Mouse (Mus musculus): ENCODE results near the gene Vpreb1.
"Not testable (repeated sequence)": the region's sequence is repeated elsewhere in the genome, so short reads cannot be mapped to it uniquely, and the experiment has no call there.

The Vpreb1 gene

DNA sequence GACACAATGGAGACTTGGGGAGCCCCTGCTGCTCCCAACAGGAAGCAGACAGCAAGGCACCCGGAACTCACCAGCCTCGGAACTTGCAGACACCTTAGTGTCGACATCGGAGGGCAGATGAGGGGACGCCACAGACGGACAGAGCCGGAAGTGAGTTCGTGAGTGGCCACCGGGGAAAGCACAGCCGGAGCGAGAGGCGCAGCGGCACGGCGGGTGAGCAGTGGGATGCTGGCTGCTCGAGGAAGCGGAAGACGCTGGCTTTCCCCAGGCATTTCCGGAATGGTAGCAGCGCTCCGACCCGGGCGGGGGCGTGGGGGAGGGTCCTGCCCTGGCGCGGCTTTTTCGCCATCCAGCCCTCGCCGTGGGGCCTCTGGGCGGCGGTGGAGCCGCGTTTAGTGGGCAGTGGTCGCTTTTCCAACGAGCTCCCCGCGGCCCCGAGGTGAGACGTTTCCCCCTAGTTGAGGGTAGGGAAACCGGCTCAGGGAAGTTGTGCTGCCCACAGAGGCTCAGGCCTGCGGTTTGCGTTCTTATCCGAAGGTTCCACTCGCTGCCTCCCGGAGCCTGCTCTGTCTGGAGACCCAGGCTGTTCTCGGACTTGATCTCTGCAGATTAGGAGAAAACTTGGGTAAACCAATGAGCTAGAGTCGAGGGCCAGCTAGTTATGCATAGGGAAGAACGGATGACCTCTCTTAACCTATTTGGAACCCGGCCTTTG is at the start of gene Vpreb1, which contains the start of gene Top3b:
Gene Vpreb1 (minus strand): TSS at position 227 of the 715 bp plus-strand sequence.
Gene Top3b (plus strand): TSS at position 120 of the 715 bp plus-strand sequence.
- DNase-seq, result peak; percentile 85

DNA sequence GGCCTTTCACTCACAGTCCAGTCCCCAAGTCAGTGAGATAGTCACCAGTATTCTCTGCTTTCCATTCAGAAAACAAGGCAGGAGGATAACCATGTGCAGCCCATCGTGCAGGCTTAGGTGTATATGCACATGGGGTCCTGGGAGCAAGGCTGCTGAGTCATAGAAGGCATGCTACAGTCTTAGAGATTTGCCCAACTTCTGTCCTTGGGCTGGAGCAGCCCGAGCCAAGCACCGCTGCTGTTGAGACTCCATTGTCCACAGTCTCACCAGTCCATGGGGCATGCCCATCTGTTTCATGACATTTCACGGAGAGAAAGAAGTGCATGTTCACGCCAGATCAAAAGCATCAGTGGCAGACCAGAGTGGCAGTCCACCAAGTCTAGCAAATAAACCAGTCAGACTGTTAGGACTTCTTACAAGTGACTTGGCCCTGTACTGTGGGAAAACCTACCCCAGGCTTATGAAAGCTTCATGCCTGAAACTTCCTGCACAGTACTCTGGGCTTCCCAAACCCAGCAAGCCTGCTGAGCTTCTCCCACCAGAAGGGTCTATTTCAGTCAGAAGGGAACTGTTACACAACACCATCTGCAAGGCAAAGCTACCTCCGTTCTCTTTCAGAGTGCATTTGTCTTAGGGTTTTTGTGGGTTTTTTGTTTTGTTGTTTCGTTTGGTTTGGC is 47.9 kb upstream of the Vpreb1 start:
- no peak for DNase-seq

DNA sequence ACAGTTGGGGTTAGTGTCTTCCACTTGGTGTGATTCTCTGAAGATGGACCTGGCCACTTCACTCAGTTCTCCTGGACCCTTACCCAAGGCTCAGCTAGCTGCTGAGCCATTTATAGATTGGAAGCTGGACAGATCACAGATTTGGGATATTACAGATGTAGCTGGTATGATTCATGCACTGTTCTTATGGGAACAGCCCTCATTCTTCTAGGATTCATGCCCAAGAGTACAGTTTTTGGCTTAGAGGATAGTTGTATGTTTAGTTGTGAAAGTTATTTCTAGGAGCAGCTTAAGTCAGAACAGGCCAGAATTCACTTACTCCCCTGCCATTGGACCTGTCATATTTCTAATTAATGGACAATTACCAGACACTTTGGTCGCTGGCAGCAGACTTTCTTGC is 42.8 kb upstream of the Vpreb1 start:
- no peak for DNase-seq

DNA sequence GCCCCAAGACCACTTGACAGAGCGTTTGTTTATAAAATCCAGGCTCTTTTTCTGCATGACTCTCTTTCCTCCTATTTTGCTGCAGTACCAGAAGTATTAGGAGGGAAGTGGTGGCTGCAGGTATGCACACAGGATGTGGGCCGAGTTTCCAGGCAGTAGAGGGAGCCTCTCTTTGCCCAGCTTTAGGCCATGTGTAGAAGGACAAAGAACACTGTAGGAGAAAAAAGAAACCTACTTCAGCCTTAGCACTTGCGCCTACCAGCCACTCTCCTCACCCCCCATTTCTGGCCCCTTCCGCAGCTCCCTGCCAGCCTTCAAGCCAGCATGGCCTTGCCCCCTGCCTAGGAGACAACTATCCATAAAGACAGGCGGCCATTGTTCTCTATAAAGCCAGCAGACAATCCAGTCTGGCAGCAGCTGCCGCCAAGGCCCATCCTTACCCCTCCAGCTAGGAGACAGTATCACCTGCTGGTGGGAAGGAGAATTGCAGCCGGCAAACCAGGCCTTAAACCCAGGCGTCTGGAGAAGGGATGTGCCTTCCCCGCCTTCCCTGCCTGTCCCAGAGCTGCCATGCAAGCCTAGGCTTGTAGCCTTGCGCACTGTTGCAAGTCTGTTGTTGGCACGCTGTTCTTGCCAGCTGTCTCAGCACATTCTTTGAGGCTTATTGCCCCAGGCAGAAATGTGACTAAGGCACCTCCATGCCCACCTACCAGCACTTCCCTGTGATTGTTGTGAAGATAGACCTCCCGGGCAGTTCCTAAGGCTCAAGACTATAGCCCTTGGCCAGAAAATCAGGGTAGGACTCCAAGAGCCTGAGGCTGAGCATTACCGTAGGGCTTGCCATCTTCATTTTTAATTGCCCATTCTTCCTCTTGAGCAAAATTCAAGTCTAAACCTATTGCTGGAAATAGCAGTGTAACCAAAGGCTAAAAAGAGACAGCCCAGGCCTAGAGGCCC is 41.3 kb upstream of the Vpreb1 start:
- DNase-seq, result peak; percentile 48

DNA sequence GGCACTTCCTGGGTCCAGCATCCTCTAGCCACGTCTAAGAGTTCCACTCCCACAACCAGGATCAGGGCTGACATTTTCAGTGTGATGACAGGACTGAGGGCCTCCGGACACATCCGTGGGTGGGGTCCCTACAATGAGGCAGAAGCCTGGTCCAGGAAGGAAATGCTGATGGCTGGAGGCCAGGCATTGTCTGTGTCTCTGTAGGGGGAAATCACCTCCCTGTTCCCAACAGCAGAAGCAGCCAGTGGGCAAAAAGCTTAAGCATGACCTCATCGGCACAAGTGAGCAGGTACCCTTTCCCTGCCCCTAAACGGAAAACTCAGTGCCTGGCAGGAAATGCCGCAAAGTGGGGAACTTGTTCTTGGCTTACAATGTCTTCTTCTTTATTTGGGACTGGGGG is 37.2 kb upstream of the Vpreb1 start:
- no peak for DNase-seq

DNA sequence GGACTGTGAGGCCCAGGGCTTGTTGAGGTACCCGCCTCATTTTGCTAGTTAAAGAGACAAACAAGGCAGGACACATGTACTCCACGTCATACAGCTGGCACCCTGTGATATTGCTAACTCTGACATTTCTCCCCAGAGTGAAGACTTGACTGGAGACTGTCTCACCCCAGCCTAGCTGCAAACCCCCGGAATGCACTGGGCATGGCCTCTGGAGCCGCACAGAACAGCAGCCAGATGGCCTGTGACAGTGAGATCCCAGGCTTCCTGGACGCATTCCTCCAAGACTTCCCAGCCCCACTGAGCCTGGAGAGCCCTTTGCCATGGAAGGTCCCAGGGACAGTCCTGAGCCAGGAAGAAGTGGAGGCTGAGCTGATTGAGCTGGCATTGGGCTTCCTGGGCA is 32.5 kb upstream of the Vpreb1 start:
- no peak for DNase-seq

DNA sequence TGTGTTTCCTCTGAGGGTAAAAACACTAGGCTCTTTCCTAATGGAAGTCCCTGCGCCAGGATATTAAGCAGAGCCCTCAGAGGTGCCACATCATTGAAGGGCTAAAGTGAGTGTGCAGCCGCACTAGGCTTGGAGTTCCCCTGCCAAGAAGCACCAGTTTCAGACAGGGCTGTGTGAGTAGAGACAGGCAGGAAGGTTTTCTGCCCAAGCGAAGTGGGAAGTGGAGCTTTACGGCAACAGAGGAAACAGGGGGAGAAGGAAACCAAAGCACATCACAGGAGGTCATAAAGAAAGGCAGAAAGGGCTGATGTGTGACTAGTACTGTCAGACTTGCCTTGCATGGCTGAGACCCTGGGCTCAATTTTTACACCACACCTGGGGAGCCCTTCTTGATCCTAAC is 31.7 kb upstream of the Vpreb1 start:
- no peak for DNase-seq

DNA sequence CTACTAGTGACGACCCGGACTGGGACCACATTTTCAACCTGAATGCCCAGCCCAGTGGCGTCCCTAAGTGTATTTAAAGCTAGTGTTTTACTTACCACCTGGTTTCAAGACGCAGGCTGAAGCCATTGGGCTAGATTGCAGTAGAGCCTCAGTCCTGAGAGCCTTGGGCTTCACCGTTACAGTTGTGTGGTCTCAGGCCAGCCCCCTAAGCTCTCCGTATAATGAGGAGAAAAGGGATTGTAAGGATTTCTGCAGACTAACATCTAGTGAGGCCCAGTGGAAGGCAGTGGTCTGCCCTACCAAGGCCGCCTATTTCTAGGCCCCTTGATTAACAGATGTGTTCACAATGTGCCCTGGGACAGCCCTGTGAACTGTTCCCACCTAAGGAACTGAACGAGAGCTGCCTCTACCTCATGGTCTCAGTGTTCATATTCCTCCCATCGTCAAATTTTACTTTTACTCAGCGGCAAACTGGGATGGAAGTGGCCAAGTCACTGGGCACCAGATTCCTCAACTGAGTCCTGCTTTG is 26.5 kb upstream of the Vpreb1 start:
- DNase-seq, result no peak

DNA sequence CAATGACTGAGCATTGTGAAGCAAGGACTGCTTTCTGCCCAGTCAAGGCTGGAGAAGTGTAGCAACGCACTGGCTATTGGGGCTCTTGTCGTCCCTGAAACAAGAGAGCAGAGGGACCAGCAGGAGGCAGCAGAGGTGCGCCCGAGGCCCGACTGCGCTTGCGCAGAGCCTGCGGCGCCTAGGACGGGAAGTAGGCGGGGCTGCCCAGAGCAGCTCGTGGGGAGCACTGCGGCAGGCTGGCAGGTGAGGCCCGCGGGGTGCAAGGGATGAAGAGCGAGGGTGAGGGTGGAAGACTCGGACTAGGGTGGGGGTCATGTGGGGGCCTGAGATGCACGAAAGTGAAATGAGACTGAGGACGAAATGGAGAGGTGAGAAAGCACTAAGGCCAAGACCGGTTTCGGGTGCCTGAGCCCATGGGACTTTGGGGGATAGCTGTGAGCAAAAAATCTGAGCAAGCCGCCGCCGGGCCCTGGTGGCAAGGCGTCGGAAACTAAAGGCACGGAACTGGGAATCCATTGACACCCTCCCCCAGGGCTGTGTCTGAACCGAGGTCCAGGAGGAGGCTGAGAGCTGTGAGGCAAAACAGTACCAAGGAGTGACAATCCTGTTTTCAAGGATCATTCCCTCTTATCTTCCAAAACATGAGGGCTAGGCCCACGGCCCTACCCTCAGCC is 25.9 kb upstream of the Vpreb1 start, which contains the start of gene Ppm1f:
Gene Ppm1f (plus strand): TSS at position 88 of the 674 bp plus-strand sequence.
- DNase-seq, result peak; percentile 95

DNA sequence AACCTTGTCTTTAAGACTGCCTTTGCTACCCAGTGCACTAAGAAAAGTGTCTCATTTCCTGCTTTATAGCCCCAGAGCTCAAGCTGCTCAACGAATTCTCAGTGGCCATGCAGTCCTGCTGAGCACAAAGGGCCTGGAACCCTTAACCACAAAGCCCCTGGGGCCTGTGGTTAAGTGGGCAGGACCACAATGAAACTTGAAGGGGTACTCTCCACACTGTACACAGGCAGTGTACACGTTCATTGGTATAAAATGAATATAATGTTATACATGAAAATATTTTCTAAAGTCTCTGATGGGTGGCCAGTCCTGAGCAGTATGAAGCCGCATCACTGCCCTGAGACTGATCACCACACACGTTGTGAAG is 25.4 kb upstream of the Vpreb1 start:
- no peak for DNase-seq

DNA sequence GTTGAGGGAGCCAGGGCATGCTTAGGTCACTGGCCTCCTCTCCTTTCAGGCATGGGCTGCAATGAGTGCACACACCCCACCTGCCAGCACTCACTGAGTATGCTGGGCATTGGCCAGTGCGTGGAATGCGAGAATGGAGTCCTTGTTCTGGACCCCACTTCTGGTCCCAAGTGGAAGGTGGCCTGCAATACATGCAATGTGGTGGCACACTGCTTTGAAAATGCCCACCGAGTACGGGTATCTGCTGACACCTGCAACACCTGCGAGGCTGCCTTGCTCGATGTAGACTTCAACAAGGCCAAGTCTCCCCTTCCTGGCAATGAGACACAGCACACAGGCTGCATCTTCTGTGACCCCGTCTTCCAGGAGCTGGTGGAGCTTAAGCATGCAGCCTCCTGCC is 21.7 kb upstream of the Vpreb1 start:
- DNase-seq, result no peak

DNA sequence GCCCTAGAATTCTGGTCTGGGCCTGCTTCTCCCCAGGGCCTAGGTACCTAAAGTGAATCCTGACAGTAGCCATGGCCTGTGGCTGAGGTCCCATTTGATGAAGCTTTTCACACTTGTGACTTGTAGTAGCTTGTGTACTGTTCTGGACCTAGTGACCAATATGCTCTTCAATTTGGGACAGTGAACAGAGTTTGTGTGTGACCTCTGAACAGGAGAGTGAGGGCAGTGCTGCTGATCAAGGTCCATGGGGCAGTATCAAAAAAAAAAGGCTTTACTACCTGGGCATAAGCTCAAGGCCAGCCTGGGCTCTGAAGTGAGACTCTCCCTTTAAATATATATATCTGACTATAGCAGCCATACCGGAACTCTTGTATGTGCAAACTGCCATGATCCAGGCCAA is 17.7 kb upstream of the Vpreb1 start:
- no peak for DNase-seq

DNA sequence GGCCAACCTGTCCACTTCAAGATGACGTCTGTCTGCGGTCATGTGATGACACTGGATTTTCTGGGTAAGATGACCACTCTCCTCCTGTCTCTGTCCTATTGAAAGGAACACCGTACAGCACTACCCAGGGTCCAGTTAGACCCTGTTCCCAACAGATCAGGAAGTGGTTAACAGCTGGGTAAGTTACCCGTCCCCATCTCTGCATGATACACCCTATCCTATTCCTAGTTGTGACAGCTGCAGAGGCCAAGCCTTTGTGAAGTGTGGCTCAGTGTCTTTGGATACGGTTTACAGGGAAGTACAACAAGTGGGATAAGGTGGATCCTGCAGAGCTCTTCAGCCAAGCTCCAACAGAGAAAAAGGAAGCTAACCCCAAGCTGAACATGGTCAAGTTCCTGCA is 8.4 kb upstream of the Vpreb1 start:
- no peak for DNase-seq

DNA sequence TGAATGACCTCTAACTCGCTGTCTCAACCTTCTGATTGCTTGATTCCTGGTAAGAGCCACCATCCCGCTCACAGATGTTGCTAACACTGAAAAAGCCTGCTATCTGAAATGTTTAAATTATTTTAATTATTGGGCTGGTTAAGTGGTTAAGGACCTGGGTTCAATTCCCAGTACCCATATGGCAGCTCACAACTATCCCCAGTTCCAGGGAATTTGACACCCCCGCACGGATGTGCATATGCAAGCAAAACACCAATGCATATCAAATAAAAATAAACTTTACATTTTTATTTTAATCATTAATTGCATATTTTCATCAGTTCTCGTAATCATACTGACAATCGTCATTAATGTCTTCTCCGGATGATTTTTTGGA is 414 bp downstream of the Vpreb1 start:
- DNase-seq, result no peak

DNA sequence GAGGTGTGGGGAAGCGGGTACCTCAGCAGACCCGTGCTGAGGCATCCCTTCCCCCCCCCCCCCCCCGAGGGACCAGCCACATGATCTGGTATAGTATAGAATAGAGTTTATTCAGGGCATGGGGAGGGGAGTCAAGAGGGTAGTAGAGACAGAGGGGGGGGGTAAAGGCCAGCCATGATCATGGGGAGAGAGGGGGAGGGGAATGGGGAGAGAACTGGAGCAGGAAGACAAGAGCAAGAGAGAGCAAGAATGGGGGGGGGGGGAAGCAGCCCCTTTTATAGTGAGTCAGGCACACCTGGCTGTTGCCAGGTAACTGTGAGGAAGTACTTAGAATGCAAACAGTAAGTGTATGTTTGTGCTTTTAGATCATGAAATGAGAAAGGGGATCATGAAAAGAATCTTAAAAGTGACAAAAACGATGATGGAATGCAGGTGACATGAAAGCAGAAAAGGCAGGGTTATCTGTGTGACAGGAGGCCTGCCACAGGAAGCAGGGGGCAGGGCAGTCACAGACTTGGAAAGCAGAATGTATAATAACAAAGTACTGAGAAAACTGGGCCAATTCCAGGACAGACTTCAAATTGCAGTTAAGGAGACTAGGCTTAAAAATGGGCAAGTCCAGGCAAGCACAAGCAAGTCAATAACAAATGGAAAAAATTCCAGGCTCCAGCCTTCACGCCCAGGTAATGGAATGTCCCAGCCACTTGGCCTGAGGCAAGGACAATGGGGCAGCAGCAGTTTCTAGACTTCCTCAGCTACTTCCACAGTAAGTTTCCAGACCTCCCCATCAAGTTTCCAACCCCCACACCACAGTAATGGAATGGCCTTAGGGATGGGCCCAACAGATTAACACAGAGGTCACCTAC is 4.7 kb downstream of the Vpreb1 start:
- no peak for DNase-seq

DNA sequence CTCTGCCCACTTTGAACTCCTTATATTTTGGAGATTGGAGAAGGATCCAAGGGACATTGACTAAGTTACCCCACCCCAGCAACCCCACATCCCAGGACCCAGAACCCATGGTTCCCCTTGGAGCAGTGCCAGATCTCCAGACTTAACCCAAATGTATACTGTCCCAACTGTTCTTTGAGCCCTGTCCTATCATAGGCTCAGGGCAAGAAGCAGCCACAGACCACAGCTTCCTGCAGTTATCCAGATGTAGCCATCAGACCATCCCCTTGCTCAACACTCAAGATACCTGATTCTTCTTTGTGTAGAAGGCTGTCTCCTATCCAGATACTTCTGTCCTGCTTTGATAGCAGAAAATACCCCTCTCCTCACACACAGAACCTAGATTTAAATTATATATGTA is 5.4 kb downstream of the Vpreb1 start:
- DNase-seq, result no peak

DNA sequence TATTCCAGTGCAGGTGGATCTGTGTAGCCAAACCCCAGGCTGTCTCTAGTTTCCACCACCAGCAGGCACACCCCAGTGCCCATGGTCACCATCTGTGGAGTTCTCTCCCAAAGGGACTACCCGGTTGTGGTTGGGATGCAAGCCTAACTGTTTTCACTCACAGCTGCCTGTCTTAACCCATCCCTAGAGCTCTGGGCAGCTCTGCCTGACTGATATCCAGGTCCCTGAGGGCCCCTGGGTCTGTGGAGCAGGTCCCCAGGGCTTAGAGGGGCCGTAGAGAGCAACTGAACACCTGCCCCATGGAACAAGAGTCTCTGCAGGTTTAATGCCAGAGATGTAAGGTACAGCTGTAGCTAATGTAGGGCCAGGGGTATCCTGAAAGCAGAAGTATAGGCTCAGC is 6.7 kb downstream of the Vpreb1 start, which contains the start of gene Igll1:
Gene Igll1 (minus strand): TSS at position 8 of the 400 bp plus-strand sequence.
- no peak for DNase-seq

DNA sequence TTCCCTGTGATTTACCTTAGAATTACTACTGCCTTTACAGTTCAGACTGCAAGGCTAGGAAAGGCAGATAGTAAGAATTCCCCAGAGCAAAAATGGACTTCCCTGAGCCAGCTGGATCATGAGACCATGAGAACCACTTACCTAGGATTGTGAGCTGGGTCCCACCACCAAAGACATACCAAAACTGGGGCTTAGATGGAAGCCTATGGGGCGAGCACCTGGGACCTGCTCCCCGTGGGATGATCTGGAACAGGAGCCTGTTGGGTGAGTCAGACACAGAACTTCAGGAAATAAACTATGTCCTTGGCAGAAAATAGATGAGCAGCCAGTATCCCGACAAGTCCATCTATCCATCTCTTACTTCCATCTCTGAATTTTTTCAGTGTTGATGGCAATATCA is 8.4 kb downstream of the Vpreb1 start:
- no peak for DNase-seq

DNA sequence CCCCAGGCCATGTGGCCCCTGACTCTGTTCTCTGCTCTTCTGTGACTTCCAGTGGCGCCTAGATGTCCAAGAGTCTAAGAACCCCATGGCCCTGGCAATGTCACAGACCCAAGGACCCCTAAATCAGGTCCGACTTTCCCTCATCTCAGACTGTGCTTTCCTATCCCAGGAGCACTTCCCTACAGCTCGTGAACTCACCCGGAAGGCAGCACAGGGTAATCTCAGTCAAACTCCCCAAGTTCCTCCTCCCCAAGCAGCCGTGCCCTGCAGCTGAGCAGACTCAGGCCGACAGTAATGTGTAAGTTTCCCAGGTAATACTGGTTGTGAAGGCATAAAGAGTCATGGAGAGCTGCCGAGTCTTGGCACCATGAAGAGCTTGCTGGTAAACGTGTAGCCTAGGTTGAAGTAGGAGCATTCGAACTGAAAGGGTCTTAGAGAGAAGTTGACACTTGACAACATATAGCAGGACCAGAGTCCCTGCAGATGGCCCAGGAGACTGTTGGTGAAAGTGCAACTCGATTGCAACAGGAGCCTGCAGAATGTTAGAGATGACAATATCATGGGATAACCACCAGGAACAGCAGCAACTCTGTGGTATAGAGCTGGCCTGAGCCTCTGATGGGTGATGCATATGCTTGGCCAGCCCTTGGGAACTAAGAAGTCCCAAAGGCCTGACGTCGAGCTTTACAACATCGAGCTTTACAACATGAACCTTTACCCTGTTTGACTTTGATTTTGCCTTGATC is 13.7 kb downstream of the Vpreb1 start:
- DNase-seq, result no peak

DNA sequence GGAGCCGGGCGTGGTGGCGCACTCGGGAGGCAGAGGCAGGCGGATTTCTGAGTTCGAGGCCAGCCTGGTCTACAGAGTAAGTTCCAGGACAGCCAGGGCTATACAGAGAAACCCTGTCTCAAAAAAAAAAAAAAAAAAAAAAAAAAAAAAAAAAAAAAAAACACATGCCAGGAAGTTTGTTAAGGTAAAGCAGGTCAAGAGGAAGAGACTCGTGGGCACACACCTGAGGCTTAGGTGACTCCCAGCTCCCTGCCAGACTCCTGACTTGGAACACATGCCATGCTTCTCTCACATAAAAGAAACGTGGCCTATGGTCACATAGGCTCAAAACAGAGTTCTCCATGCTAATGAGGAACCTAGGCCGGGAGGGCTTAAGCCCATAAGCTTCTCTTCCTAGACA is 14.6 kb downstream of the Vpreb1 start:
- DNase-seq, result not testable (repeated sequence)

DNA sequence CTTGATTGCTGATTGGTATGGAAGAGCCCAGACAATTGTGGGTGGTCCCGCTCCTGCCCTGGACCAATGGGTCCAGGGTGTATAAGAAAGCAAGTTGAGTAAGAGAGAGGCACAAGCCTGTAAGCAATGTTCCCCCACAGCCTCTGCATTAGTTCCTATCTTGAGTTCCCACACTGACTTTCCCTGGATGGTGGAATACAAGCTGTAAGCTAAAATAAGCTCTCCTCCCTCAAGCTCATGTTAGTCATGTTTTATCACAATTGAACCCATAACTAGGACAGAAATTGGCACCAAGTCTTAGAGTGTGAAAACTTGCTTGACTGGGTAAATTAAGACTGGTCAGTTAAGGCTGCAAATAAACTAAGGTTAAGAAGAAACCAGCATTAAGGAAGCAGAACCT is 15.1 kb downstream of the Vpreb1 start:
- no peak for DNase-seq
